Mouse (Mus musculus) liver, postnatal 0 days (tissue): ENCODE measurements around the gene Tmc4. TPM values are rescaled to one million over a fixed set of nuclear protein-coding genes. Genes with fewer than 3 reads are reported as not detected.

Experiments used
- ATAC-seq: fragments of 200-750 bp; cut with Nextera tagmentation; 2 replicates; pipeline ENCODE4 v1.8.0; 2017; ENCODE audit warnings: mild to moderate bottlenecking, moderate library complexity
- DNase-seq: peaks from one replicate; pipeline ENCODE4 v3.0.0-alpha.2; 2016
- H3K27ac ChIP-seq: fragments of 300-500 bp; sonication (generic); 2 replicates; pipeline ENCODE4 v1.5.1; 2014; ENCODE audit warnings: antibody characterized with exemption, moderate library complexity, mild to moderate bottlenecking, low read depth
- H3K27me3 ChIP-seq: fragments of 300-500 bp; sonication (generic); 2 replicates; pipeline ENCODE4 v1.6.1; 2014; ENCODE audit warnings: low read length, control low read depth, mixed read lengths; ENCODE audit not compliant: insufficient read depth
- H3K36me3 ChIP-seq: fragments of 300-500 bp; sonication (generic); replicated peaks from 2 replicates; pipeline ENCODE4 v1.6.1; 2014; ENCODE audit warnings: mild to moderate bottlenecking, control low read depth, low read length, moderate library complexity, mixed read lengths; ENCODE audit not compliant: insufficient read depth
- H3K4me1 ChIP-seq: fragments of 300-500 bp; sonication (generic); 2 replicates; pipeline ENCODE4 v1.6.1; 2014; ENCODE audit warnings: antibody characterized with exemption, mild to moderate bottlenecking, control low read depth; ENCODE audit not compliant: insufficient read depth
- H3K4me2 ChIP-seq: fragments of 300-500 bp; sonication (generic); 2 replicates; pipeline ENCODE4 v1.6.1; 2014; ENCODE audit warnings: low read depth, mild to moderate bottlenecking, low read length, moderate library complexity, mixed read lengths
- H3K4me3 ChIP-seq: fragments of 300-500 bp; sonication (generic); 2 replicates; pipeline ENCODE4 v1.5.1; 2014; ENCODE audit warnings: low read depth, low read length
- H3K9ac ChIP-seq: fragments of 300-500 bp; sonication (generic); replicated peaks from 2 replicates; pipeline ENCODE4 v1.6.1; 2014; ENCODE audit warnings: mild to moderate bottlenecking, moderate library complexity
- H3K9me3 ChIP-seq: fragments of 300-500 bp; sonication (generic); 2 replicates; pipeline ENCODE4 v1.6.1; 2016; ENCODE audit warnings: mild to moderate bottlenecking, control low read depth, low read length, mixed read lengths
- CTCF ChIP-seq: sonication (generic); IDR thresholded peaks from 2 replicates; pipeline ENCODE4 v1.5.1; 2016; ENCODE audit warnings: antibody characterized with exemption, low read depth
- EP300 ChIP-seq: IDR thresholded peaks from 2 replicates; pipeline ENCODE4 v1.6.1; 2016; ENCODE audit warnings: antibody characterized with exemption, low read depth, mild to moderate bottlenecking
- WGBS: fragments of 180-500 bp; shearing (Covaris S2); extraction: QIAGEN DNeasy Blood & Tissue Kit; methylation state at CpG from one replicate; pipeline ENCODE4 v1.1.7; 2014; ENCODE audit not compliant: insufficient replicate concordance; 5-methylcytosine and 5-hydroxymethylcytosine counted together
- polyA plus RNA-seq: library from polyadenylated mRNA; unstranded; fragments of >200 nt; fragmentation: Nextera tagmentation; extraction: Ambion mirVana; gene quantifications from 2 replicates; pipeline ENCODE4 v1.2.1, GENCODE M21; 2015

The Tmc4 gene
- polyA plus RNA-seq, 1 experiment from 2014 or later, result 4.7 TPM

DNA sequence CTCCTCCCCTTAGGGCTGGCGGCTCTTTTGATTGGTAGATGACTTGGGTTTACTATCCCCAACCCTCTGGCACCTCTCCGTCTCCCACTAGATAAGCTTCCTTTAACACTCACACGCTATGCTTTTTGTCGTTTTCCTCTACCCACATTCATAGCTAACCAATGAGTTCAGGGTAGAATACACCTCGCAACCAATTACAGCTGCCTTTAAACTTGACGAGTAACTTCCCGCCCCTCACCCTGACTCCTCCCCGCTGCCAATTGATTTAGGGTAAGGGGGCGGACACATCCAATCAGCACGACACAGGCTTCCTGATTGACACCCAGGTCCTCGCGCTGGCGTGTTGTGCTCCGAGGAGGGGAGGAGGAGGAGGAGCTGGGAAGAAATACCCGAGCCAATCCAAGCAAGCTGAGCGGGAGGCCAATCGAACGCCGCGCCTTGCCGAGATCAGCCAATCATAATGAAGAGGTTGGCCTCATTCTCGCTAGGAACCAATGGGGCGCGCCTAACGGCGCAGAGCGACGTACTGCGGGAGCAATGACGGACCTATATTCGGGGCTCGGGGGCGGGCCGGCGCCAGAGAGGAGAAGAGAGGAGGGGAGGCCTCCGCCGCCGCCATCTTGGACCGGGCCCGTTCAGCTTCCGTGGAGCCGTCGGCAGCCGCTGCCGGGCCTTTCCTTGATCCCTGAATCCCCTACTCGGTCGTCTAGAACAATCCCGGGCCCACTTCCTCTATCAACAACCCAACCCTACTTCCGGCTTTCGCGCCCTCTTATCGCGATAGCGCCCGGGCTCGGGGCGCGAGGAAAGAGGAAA is 32.5 kb downstream of the Tmc4 start, which contains the start of gene Cnot3:
TSS of gene Cnot3 (plus strand) at position 597 of the 816 bp plus-strand sequence.
- DNase-seq (peak; percentile 97), ATAC-seq (peak; percentile 97)
- under 1% methylated on average over 54 of the region's 58 CpGs for WGBS
- Histone ChIP-seq H3K9ac (peak within 1 kb of the TSS; percentile 100), H3K4me2 (peak within 1 kb of the TSS; percentile 93), H3K9me3 (no peaks in the 10 kb centered on the region), H3K4me1 (peaks cover 23% of the 10 kb centered on the region), H3K27ac (peak within 1 kb of the TSS; percentile 98), H3K4me3 (peak within 1 kb of the TSS; percentile 100), H3K27me3 (no peaks in the 10 kb centered on the region), H3K36me3 (peaks cover 20% of the 10 kb centered on the region)
- TF ChIP-seq CTCF, result no peak
- no peak; the same call in 1 of the 2 replicates for TF ChIP-seq EP300

DNA sequence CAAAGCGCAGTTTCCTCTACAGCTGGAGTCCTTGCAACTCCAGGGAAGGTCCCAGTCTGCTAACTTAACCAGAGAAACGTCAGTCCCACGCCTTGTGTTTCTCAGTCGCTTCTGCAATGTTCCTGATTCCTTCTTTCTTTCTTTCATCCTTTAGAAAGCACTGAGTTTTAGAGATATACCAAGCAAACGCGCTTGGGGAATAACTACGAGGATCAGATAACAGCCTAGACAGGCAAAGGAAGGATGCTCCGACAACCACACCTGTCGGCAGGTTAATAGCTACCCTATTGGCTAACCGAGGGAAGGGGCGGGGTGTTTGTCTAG is 33.0 kb downstream of the Tmc4 start:
- TF ChIP-seq CTCF, result no peak
- no peak for TF ChIP-seq EP300
- ATAC-seq (no peak), DNase-seq (peak; percentile 92)
- no peaks in the 10 kb centered on the region for H3K9me3 ChIP-seq
- H3K9ac ChIP-seq, result no peak overlapping the region
- peak overlapping the region; percentile 74 for H3K4me2 ChIP-seq
- H3K27ac ChIP-seq, result peak overlapping the region; percentile 69
- H3K27me3 ChIP-seq, result no peaks in the 10 kb centered on the region
- H3K4me1 ChIP-seq, result peaks cover 23% of the 10 kb centered on the region
- peak overlapping the region; percentile 32 for H3K4me3 ChIP-seq
- WGBS, result 1% methylated on average over 11 of the region's 11 CpGs
- peaks cover 24% of the 10 kb centered on the region for H3K36me3 ChIP-seq

DNA sequence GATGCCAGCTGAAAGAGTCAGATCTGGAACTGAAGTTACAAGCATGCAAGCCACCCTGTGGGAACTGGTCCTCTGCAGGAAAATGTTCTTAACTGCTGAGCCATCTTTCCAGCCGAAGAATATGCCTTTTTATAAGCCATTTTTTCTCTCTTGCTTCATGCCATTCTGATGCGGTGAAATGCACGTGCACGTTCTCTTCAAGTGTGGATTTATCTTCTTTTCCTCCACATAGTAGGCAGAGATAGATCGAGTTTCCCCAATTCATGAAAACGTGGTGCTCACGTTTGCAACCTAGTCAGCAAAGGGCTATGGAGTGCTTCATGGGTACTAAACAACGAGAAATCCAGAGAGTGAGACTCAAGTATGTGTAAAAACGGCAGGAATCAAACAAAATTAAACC is 33.5 kb downstream of the Tmc4 start:
- DNase-seq (no peak), ATAC-seq (no peak)
- Histone ChIP-seq H3K9ac (no peak overlapping the region), H3K4me3 (peak overlapping the region; percentile 32), H3K4me1 (peaks cover 23% of the 10 kb centered on the region), H3K36me3 (peaks cover 29% of the 10 kb centered on the region), H3K27ac (no peak overlapping the region), H3K27me3 (no peaks in the 10 kb centered on the region), H3K9me3 (no peaks in the 10 kb centered on the region), H3K4me2 (peak overlapping the region; percentile 74)
- TF ChIP-seq CTCF (no peak), EP300 (no peak)
- 16% methylated on average over 9 of the region's 9 CpGs for WGBS

DNA sequence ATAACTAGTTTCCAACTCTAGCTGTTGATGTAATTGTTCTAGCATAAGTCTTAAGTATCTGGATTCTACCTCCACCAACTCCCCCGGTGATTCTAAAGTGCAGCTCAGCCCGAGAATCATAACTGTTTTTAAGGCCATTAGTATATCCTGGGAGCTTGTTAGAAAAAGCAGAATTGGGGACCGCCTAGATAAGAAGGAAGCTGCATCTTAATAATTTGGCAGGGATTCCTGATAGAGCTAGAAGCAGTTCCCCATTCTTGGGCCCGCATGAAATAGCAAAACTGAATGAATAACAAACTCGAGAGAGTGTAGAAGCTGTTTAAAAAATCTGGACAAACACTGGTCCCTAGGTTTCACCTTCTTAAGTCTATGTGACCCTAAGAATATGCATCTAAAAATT is 33.9 kb downstream of the Tmc4 start:
- Histone ChIP-seq H3K27ac (no peak overlapping the region), H3K9me3 (no peaks in the 10 kb centered on the region), H3K4me1 (peaks cover 23% of the 10 kb centered on the region), H3K4me3 (no peak overlapping the region), H3K27me3 (no peaks in the 10 kb centered on the region), H3K36me3 (peaks cover 33% of the 10 kb centered on the region), H3K4me2 (no peak overlapping the region), H3K9ac (no peak overlapping the region)
- DNase-seq (no peak), ATAC-seq (no peak)
- WGBS, result 36% methylated on average over 5 of the region's 5 CpGs
- TF ChIP-seq CTCF (no peak), EP300 (no peak)

DNA sequence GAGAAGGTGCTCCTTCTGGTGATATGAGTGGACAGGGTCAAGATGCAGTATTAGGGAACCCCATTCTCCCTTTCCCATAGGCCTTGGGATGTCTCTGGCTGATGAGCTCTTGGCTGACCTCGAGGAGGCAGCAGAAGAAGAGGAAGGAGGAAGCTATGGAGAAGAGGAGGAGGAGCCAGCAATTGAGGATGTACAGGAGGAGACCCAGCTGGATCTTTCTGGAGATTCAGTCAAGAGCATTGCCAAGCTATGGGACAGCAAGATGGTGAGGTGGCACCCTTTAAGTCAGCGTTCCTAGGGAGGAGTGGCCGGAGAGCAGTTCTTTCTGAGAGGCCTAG is 46.9 kb downstream of the Tmc4 start:
- H3K27ac ChIP-seq, result peak overlapping the region; percentile 93; the same call in 1 of the 2 replicates
- no peaks in the 10 kb centered on the region for H3K9me3 ChIP-seq
- no peaks in the 10 kb centered on the region for H3K27me3 ChIP-seq
- WGBS, result 50% methylated on average over 3 of the region's 3 CpGs
- no peak for ATAC-seq
- H3K4me2 ChIP-seq, result peak overlapping the region; percentile 83
- H3K4me1 ChIP-seq, result peaks cover 14% of the 10 kb centered on the region
- H3K4me3 ChIP-seq, result peak overlapping the region; percentile 73
- TF ChIP-seq EP300 (no peak), CTCF (no peak)
- peaks cover 22% of the 10 kb centered on the region for H3K36me3 ChIP-seq
- DNase-seq, result no peak
- H3K9ac ChIP-seq, result peak overlapping the region; percentile 77

DNA sequence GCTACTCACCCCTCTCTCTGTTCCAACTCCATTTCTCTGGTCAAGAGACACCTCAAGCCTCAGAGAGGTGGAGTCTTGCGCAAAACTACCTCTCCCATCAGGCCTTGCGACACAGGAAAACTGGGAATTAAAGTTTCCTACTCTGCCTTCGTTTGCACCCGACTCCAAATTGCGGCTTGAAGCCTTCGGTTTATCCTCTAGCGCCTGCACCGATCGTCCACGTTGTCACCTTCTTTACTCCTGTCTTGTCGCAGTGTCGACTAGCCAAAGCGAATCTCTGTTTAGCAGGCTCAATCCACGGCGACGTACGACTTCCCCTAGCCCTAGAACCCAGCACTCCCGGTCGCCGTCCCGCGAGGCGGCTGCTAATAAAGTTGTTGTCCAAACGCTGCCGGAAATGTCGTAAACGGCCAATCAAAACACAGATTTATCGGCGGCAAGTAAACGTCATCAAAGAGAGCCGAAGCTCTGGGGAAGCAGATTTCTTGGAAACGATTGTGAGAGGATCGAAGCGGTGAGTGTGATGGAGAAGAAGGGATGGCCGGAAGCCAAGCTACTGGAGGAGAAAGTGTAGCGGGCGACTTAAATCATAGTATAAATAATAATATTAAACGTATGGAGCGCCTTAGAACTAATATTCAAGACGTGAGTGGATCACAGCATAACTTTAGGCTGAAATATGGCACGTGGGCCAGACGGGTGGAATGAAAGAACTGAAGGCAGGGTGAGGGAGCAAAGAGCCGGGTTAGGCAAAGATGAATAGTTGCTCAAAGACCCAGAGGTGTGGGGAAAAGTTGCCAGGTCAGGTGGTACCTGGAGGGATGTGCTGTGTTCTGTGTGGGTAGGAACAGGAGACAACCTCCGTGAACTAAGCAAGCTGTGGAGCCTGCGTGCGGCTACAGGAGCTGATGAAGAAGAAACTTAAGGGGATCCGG is 47.5 kb downstream of the Tmc4 start, which contains the start of the genes Tfpt and Prpf31:
TSS of gene Tfpt (minus strand) at position 387 of the 935 bp plus-strand sequence.
TSS of gene Prpf31 (plus strand) at position 443 of the 935 bp plus-strand sequence.
- Histone ChIP-seq H3K9me3 (no peaks in the 10 kb centered on the region), H3K27ac (peak within 1 kb of the TSS; percentile 93), H3K4me3 (peak within 1 kb of the TSS; percentile 73), H3K4me2 (peak within 1 kb of the TSS; percentile 83), H3K27me3 (no peaks in the 10 kb centered on the region), H3K36me3 (peaks cover 17% of the 10 kb centered on the region), H3K9ac (peak within 1 kb of the TSS; percentile 77), H3K4me1 (peaks cover 14% of the 10 kb centered on the region)
- DNase-seq, result peak; percentile 92
- ATAC-seq, result peak; percentile 94
- 1% methylated on average over 47 of the region's 47 CpGs for WGBS
- no peak for TF ChIP-seq CTCF
- peak; percentile 88 for TF ChIP-seq EP300
